Mouse (Mus musculus): ENCODE results near the gene Capns1. TPM values are rescaled to one million over a fixed set of nuclear protein-coding genes. Genes with fewer than 3 reads are reported as not detected.

The Capns1 gene
- polyA plus RNA-seq, 1 experiment from 2014 or later: 94.5 TPM

DNA sequence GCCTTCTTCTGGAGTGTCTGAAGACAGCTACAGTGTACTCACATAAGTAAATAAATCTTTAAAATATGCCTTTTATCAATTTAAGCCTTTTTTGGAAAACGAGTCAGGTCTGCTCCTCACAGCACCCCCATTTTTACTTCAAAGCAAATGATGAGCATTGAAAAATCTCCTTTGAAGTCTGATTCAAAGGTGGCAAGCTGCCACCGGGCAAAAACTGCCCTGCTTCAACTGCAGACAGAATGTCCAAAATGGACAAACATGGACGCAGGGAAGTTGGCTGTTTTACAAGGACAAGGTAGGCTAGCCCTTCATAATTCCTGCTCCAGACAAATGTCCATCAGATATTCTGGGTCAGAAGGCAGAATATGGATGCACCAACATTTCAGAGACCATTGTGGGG, 22.8 kb upstream of the Capns1 start:
- TF ChIP-seq EP300 (optimal IDR thresholded peaks at IDR 0.05) (no peak), CTCF (IDR thresholded peaks at IDR 0.05; ENCODE audit: low read depth) (no peak)

GRCm38 (mm10) chr7:30220008-30220356, 21.4 kb upstream of the Capns1 start:
- 16% methylated on average over 11 of the region's 11 CpGs for WGBS
- no peak for TF ChIP-seq EP300 (optimal IDR thresholded peaks at IDR 0.05)
- no peak for TF ChIP-seq CTCF (IDR thresholded peaks at IDR 0.05; ENCODE audit: low read depth)
- peak overlapping the region; percentile 36 for H3K4me3 ChIP-seq (ENCODE audit: low read depth, low read length)
- peaks cover 3% of the 10 kb centered on the region; the same call in 1 of the 2 replicates for H3K36me3 ChIP-seq (ENCODE audit: control insufficient read depth, insufficient read depth, low read length)
- H3K4me2 ChIP-seq (replicated peaks; ENCODE audit: low read depth): peak overlapping the region; percentile 77
- H3K27ac ChIP-seq (replicated peaks): peak overlapping the region; percentile 86
- ATAC-seq (ENCODE audit: low FRiP score, low TSS enrichment): peak; percentile 92
- H3K27me3 ChIP-seq (ENCODE audit: control insufficient read depth, insufficient read depth, low read length): no peaks in the 10 kb centered on the region
- no peaks in the 10 kb centered on the region for H3K9me3 ChIP-seq (ENCODE audit: control insufficient read depth, low read length)
- peak; percentile 75 for DNase-seq (ENCODE audit: low spot score)
- peak overlapping the region; percentile 63 for H3K9ac ChIP-seq (ENCODE audit: low read length)
- peaks cover 3% of the 10 kb centered on the region; the same call in 1 of the 2 replicates for H3K4me1 ChIP-seq (replicated peaks; ENCODE audit: control insufficient read depth, insufficient read depth)

More for the DNA sequence above, 22.8 kb upstream of the Capns1 start:
- H3K27ac ChIP-seq (replicated peaks): no peak overlapping the region
- H3K4me3 ChIP-seq (ENCODE audit: low read depth, low read length): no peak overlapping the region
- DNase-seq (ENCODE audit: low spot score) (no peak), ATAC-seq (ENCODE audit: low FRiP score, low TSS enrichment) (no peak)
- no peak overlapping the region for H3K9ac ChIP-seq (ENCODE audit: low read length)
- no peak overlapping the region for H3K4me2 ChIP-seq (replicated peaks; ENCODE audit: low read depth)
- H3K4me1 ChIP-seq (replicated peaks; ENCODE audit: control insufficient read depth, insufficient read depth): peaks cover 3% of the 10 kb centered on the region; the same call in 1 of the 2 replicates
- H3K27me3 ChIP-seq (ENCODE audit: control insufficient read depth, insufficient read depth, low read length): no peaks in the 10 kb centered on the region
- WGBS: 73% methylated on average over 3 of the region's 3 CpGs
- peaks cover 6% of the 10 kb centered on the region; the same call in 1 of the 2 replicates for H3K36me3 ChIP-seq (ENCODE audit: control insufficient read depth, insufficient read depth, low read length)
- H3K9me3 ChIP-seq (ENCODE audit: control insufficient read depth, low read length): no peaks in the 10 kb centered on the region

DNA sequence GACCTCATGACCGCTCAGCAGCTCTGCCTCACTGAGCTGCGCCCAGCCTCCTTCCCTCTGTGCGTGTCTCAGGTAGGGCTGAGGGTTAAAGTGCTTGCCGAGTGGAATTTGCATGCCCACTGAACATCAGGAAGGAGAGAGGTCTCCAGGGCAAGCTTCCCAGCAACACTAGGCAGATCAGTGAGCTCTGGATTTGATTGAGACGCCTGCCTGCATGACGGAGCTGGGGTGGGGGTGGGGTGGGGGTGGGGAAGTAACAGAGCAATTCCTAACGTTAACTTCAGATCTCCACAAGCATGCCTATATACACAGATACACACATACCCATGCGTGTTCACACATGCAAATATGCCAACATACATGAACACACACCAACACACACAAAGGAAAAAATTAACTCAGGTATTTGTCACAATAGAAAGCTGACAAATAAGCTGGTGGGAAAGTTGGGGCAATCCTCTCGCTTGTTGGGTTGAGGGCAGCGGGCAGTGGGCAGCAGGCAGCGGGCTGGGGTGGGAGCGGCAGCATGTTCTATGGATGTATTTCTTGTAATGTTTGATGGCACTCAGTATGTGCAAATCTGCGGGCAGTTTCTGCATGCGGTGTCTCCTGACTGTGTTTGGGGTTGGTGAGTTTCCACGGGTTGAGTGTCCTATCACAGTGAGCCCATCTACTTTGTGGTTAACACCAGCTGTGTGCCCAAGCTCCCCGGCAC, 20.8 kb upstream of the Capns1 start:
- Histone ChIP-seq H3K4me1 (replicated peaks; ENCODE audit: control insufficient read depth, insufficient read depth) (peaks cover 3% of the 10 kb centered on the region; the same call in 1 of the 2 replicates), H3K9ac (ENCODE audit: low read length) (peak overlapping the region; percentile 63), H3K27me3 (ENCODE audit: control insufficient read depth, insufficient read depth, low read length) (no peaks in the 10 kb centered on the region), H3K27ac (replicated peaks) (peak overlapping the region; percentile 86), H3K4me3 (ENCODE audit: low read depth, low read length) (peak overlapping the region; percentile 36), H3K4me2 (replicated peaks; ENCODE audit: low read depth) (peak overlapping the region; percentile 77), H3K36me3 (ENCODE audit: control insufficient read depth, insufficient read depth, low read length) (peaks cover 3% of the 10 kb centered on the region; the same call in 1 of the 2 replicates), H3K9me3 (ENCODE audit: control insufficient read depth, low read length) (no peaks in the 10 kb centered on the region)
- ATAC-seq (ENCODE audit: low FRiP score, low TSS enrichment): peak; percentile 65
- DNase-seq (ENCODE audit: low spot score): peak; percentile 75
- no peak for TF ChIP-seq EP300 (optimal IDR thresholded peaks at IDR 0.05)
- TF ChIP-seq CTCF (IDR thresholded peaks at IDR 0.05; ENCODE audit: low read depth): no peak
- WGBS: 5% methylated on average over 16 of the region's 16 CpGs

- peaks cover 3% of the 10 kb centered on the region; the same call in 1 of the 2 replicates for H3K4me1 ChIP-seq (replicated peaks; ENCODE audit: control insufficient read depth, insufficient read depth)
- DNase-seq (ENCODE audit: low spot score) (no peak), ATAC-seq (ENCODE audit: low FRiP score, low TSS enrichment) (no peak)
- 64% methylated on average over 2 of the region's 2 CpGs for WGBS
- H3K9ac ChIP-seq (ENCODE audit: low read length): no peak overlapping the region
- no peak overlapping the region for H3K4me2 ChIP-seq (replicated peaks; ENCODE audit: low read depth)
- no peaks in the 10 kb centered on the region for H3K27me3 ChIP-seq (ENCODE audit: control insufficient read depth, insufficient read depth, low read length)
- H3K36me3 ChIP-seq (ENCODE audit: control insufficient read depth, insufficient read depth, low read length): no peaks in the 10 kb centered on the region
- TF ChIP-seq CTCF (IDR thresholded peaks at IDR 0.05; ENCODE audit: low read depth) (no peak), EP300 (optimal IDR thresholded peaks at IDR 0.05) (no peak)
- H3K4me3 ChIP-seq (ENCODE audit: low read depth, low read length): no peak overlapping the region
- H3K27ac ChIP-seq (replicated peaks): no peak overlapping the region
- no peaks in the 10 kb centered on the region for H3K9me3 ChIP-seq (ENCODE audit: control insufficient read depth, low read length)
Measured at GRCm38 (mm10) chr7:30217277-30217676, 18.7 kb upstream of the Capns1 start.

DNA sequence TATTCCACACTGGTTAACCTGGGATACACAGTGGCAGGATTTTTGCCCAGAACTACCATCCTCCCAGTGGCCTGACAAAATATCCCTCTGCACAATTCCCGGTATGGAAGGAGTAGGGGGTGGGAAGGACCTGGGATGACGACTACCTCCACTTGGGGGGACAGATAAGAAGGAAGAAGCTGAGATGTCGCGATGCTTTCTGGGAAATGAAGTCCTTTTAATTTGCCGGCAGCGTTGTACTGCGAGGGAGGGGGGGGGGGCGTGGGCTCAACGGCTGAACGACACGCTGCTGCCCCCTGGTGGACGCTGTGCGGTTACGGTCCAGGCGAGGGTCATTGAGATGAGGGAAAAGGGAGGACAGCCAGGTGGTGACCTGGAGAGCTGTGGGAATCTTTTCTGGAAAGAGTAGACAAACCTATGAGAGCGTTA, 18.1 kb upstream of the Capns1 start:
- Histone ChIP-seq H3K9me3 (ENCODE audit: control insufficient read depth, low read length) (no peaks in the 10 kb centered on the region), H3K27ac (replicated peaks) (no peak overlapping the region), H3K4me2 (replicated peaks; ENCODE audit: low read depth) (peak overlapping the region; percentile 44), H3K27me3 (ENCODE audit: control insufficient read depth, insufficient read depth, low read length) (no peaks in the 10 kb centered on the region), H3K4me3 (ENCODE audit: low read depth, low read length) (no peak overlapping the region), H3K36me3 (ENCODE audit: control insufficient read depth, insufficient read depth, low read length) (no peaks in the 10 kb centered on the region), H3K9ac (ENCODE audit: low read length) (0 out of 2 replicates have a peak overlapping the region, but pooled peaks have one; percentile 31), H3K4me1 (replicated peaks; ENCODE audit: control insufficient read depth, insufficient read depth) (peaks cover 3% of the 10 kb centered on the region; the same call in 1 of the 2 replicates)
- TF ChIP-seq CTCF (IDR thresholded peaks at IDR 0.05; ENCODE audit: low read depth): peak; percentile 99
- TF ChIP-seq EP300 (optimal IDR thresholded peaks at IDR 0.05): no peak
- peak; percentile 89 for DNase-seq (ENCODE audit: low spot score)
- WGBS: 1% methylated on average over 15 of the region's 16 CpGs
- ATAC-seq (ENCODE audit: low FRiP score, low TSS enrichment): peak; percentile 50

DNA sequence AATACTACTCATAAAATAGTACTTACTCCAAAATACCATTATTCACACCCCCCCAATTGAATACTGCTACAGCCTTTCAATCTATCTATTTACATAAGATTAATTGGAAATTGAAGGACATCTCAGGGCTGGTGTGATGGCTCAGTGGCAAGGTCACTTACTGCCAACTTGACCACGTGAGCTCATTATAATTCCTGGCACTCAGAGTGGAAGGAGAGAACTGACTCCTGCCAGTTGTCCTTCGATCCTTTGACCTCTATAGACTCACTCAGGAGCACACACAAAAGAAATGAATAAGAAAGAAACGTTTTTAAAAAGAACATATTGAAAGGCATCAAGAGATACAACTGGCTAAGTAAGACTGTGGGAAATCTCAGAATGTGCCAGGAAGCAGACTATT, 17.3 kb upstream of the Capns1 start:
- no peak overlapping the region for H3K9ac ChIP-seq (ENCODE audit: low read length)
- 84% methylated on average over 3 of the region's 3 CpGs for WGBS
- TF ChIP-seq CTCF (IDR thresholded peaks at IDR 0.05; ENCODE audit: low read depth) (no peak), EP300 (optimal IDR thresholded peaks at IDR 0.05) (no peak)
- ATAC-seq (ENCODE audit: low FRiP score, low TSS enrichment): no peak
- H3K4me1 ChIP-seq (replicated peaks; ENCODE audit: control insufficient read depth, insufficient read depth): peaks cover 3% of the 10 kb centered on the region; the same call in 1 of the 2 replicates
- no peak overlapping the region for H3K27ac ChIP-seq (replicated peaks)
- H3K4me2 ChIP-seq (replicated peaks; ENCODE audit: low read depth): no peak overlapping the region
- no peak for DNase-seq (ENCODE audit: low spot score)
- no peaks in the 10 kb centered on the region for H3K27me3 ChIP-seq (ENCODE audit: control insufficient read depth, insufficient read depth, low read length)
- H3K9me3 ChIP-seq (ENCODE audit: control insufficient read depth, low read length): no peaks in the 10 kb centered on the region
- no peaks in the 10 kb centered on the region for H3K36me3 ChIP-seq (ENCODE audit: control insufficient read depth, insufficient read depth, low read length)
- H3K4me3 ChIP-seq (ENCODE audit: low read depth, low read length): no peak overlapping the region

Measured in stomach, postnatal 0 days (tissue).